Mouse (Mus musculus) MEL (cell line): ENCODE measurements around the gene Mcrip2. TPM values are rescaled to one million over a fixed set of nuclear protein-coding genes. Genes with fewer than 3 reads are reported as not detected.
A peak's percentile ranks its signal among the peaks of the same experiment; 100 is the strongest.

Experiments used
- DNase-seq: peaks from one replicate; pipeline ENCODE4 v3.0.0; 2011; ENCODE audit warnings: low read depth, low spot score
- H3K27ac ChIP-seq: 2 replicates; pipeline ENCODE4 v1.5.1; 2012; ENCODE audit warnings: low read depth, mild to moderate bottlenecking, control low read depth, low read length, moderate library complexity; ENCODE audit not compliant: control insufficient read depth
- H3K27me3 ChIP-seq, 2 experiments: fragments of 150-350 bp in 1 of 2; sonication (generic) in 1 of 2; 2 replicates each; pipeline ENCODE4 v1.6.1; 2012; ENCODE audit warnings: low read length in 2 of 2, mild to moderate bottlenecking in 2 of 2, improper control_type of control experiment in 1 of 2, moderate library complexity in 1 of 2; ENCODE audit not compliant: insufficient read depth in 2 of 2, control insufficient read depth in 1 of 2
- H3K36me3 ChIP-seq, 2 experiments: 2 replicates each; pipeline ENCODE4 v1.6.1; 2012 to 2014; ENCODE audit warnings: low read length in 2 of 2, improper control_type of control experiment in 1 of 2, inconsistent platforms in 1 of 2, mild to moderate bottlenecking in 1 of 2; ENCODE audit not compliant: insufficient read depth in 2 of 2, control insufficient read depth in 1 of 2
- H3K4me1 ChIP-seq, 2 experiments: fragments of 150-350 bp in 1 of 2; sonication (generic) in 1 of 2; 2 replicates each; pipeline ENCODE4 v1.6.1; 2012; ENCODE audit warnings: low read length in 2 of 2, improper control_type of control experiment in 1 of 2, mild to moderate bottlenecking in 1 of 2; ENCODE audit not compliant: insufficient read depth in 2 of 2, control insufficient read depth in 1 of 2
- H3K4me3 ChIP-seq, 2 experiments: fragments of 150-350 bp in 1 of 2; sonication (generic) in 1 of 2; 2 replicates each; pipeline ENCODE4 v1.5.1; 2012; ENCODE audit warnings: low read depth in 2 of 2, low read length in 2 of 2, mild to moderate bottlenecking in 2 of 2, moderate library complexity in 2 of 2, control low read depth in 1 of 2, improper control_type of control experiment in 1 of 2; ENCODE audit not compliant: control insufficient read depth in 1 of 2, insufficient read depth in 1 of 2
- H3K79me2 ChIP-seq: 2 replicates; pipeline ENCODE4 v1.6.1; 2012; ENCODE audit warnings: mild to moderate bottlenecking, low read length, moderate library complexity; ENCODE audit not compliant: control insufficient read depth, poor library complexity, insufficient read depth
- H3K9ac ChIP-seq: 2 replicates; pipeline ENCODE4 v1.6.1; 2012; ENCODE audit warnings: low read depth, mild to moderate bottlenecking, control low read depth, low read length, moderate library complexity; ENCODE audit not compliant: control insufficient read depth, poor library complexity, severe bottlenecking
- H3K9me3 ChIP-seq: fragments of 150-350 bp; sonication (generic); replicated peaks from 2 replicates; pipeline ENCODE4 v1.6.1; 2012; ENCODE audit warnings: mild to moderate bottlenecking, low read length, improper control_type of control experiment, moderate library complexity; ENCODE audit not compliant: insufficient read depth
- CTCF ChIP-seq, 3 experiments: IDR thresholded peaks in 2 of 3; conservative IDR thresholded peaks in 1 of 3; 2 replicates each; pipeline ENCODE4 v1.5.1; 2011 to 2012; ENCODE audit warnings: low read length in 3 of 3, low read depth in 2 of 3, mild to moderate bottlenecking in 2 of 3, improper control_type of control experiment in 1 of 3, inconsistent platforms in 1 of 3, mixed read lengths in 1 of 3, moderate library complexity in 1 of 3; ENCODE audit not compliant: control insufficient read depth in 1 of 3, insufficient read depth in 1 of 3, poor library complexity in 1 of 3, severe bottlenecking in 1 of 3
- KAT2A ChIP-seq: conservative IDR thresholded peaks from 2 replicates; pipeline ENCODE4 v1.6.1; 2012; ENCODE audit warnings: low read depth, low read length, improper control_type of control experiment, inconsistent platforms
- MAX ChIP-seq: IDR thresholded peaks from 2 replicates; pipeline ENCODE4 v1.6.1; 2011; ENCODE audit warnings: low read length, improper control_type of control experiment
- MAZ ChIP-seq: IDR thresholded peaks from 2 replicates; pipeline ENCODE4 v1.6.1; 2012; ENCODE audit warnings: low read depth, mild to moderate bottlenecking, inconsistent platforms, low read length, improper control_type of control experiment
- NELFE ChIP-seq: IDR thresholded peaks from 2 replicates; pipeline ENCODE4 v1.6.1; 2011; ENCODE audit warnings: low read depth, low read length, improper control_type of control experiment
- NRF1 ChIP-seq: IDR thresholded peaks from 2 replicates; pipeline ENCODE4 v1.6.1; 2014; ENCODE audit warnings: low read depth, mild to moderate bottlenecking, inconsistent platforms, low read length, improper control_type of control experiment, moderate library complexity; ENCODE audit not compliant: poor library complexity, insufficient read depth, severe bottlenecking
- POLR2A ChIP-seq, 2 experiments: IDR thresholded peaks; 2 replicates each; pipeline ENCODE4 v1.6.1; 2011 to 2012; ENCODE audit warnings: low read length in 2 of 2, mild to moderate bottlenecking in 2 of 2, control low read depth in 1 of 2, improper control_type of control experiment in 1 of 2, low read depth in 1 of 2, moderate library complexity in 1 of 2; ENCODE audit not compliant: control insufficient read depth in 1 of 2, insufficient read depth in 1 of 2, poor library complexity in 1 of 2
- POLR2AphosphoS5 ChIP-seq: IDR thresholded peaks from 2 replicates; pipeline ENCODE4 v1.6.1; 2012; ENCODE audit warnings: low read depth, borderline replicate concordance, mild to moderate bottlenecking, inconsistent platforms, low read length, moderate library complexity, mixed read lengths
- RAD21 ChIP-seq: IDR thresholded peaks from 2 replicates; pipeline ENCODE4 v1.6.1; 2011; ENCODE audit warnings: mild to moderate bottlenecking, low read depth, low read length, improper control_type of control experiment
- RCOR1 ChIP-seq: IDR thresholded peaks from 2 replicates; pipeline ENCODE4 v1.6.1; 2012; ENCODE audit warnings: low read depth, mild to moderate bottlenecking, inconsistent platforms, low read length, improper control_type of control experiment
- TAL1 ChIP-seq: IDR thresholded peaks from 2 replicates; pipeline ENCODE4 v1.6.1; 2012; ENCODE audit warnings: mild to moderate bottlenecking, inconsistent platforms, low read length, moderate library complexity, mixed read lengths
- TBP ChIP-seq: IDR thresholded peaks from 2 replicates; pipeline ENCODE4 v1.8.0; 2011; ENCODE audit warnings: low read depth, low read length, improper control_type of control experiment
- TCF12 ChIP-seq: IDR thresholded peaks from 2 replicates; pipeline ENCODE4 v1.6.1; 2014; ENCODE audit warnings: low read depth, mild to moderate bottlenecking, inconsistent platforms, low read length, improper control_type of control experiment, moderate library complexity
- ZC3H11A ChIP-seq: IDR thresholded peaks from 2 replicates; pipeline ENCODE4 v1.6.1; 2012; ENCODE audit warnings: low read depth, mild to moderate bottlenecking, inconsistent platforms, low read length, improper control_type of control experiment
- ZMIZ1 ChIP-seq: IDR thresholded peaks from 2 replicates; pipeline ENCODE4 v1.6.1; 2012; ENCODE audit warnings: low read depth, mild to moderate bottlenecking, inconsistent platforms, low read length, improper control_type of control experiment, moderate library complexity
- ZNF384 ChIP-seq: IDR thresholded peaks from 2 replicates; pipeline ENCODE4 v1.6.1; 2012; ENCODE audit warnings: low read depth, mild to moderate bottlenecking, inconsistent platforms, low read length, improper control_type of control experiment
- polyA plus RNA-seq, 2 experiments: library from polyadenylated mRNA; stranded (reverse) in 1 of 2; unstranded in 1 of 2; fragments of >175 nt in 1 of 2; fragments of >200 nt in 1 of 2; gene quantifications; 2 replicates each; pipeline versions ENCODE4 v1.2.1 to v1.2.4; 2012; ENCODE audit warnings: low replicate concordance in 2 of 2, low read depth in 1 of 2; ENCODE audit not compliant: insufficient read length in 2 of 2, insufficient read depth in 1 of 2, missing spikeins in 1 of 2
- total RNA-seq: library from RNA; depleted of rRNA; stranded (reverse); fragments of 300-350 nt; gene quantifications from 2 replicates; pipeline ENCODE4 v1.2.3, GENCODE M21; 2012

Mcrip2 gene
- total and polyA plus RNA-seq, 3 experiments = 88.9 to 281 (median 107) TPM

- no peak overlapping the region for H3K27ac ChIP-seq
- no peak for DNase-seq
- TF ChIP-seq TCF12 (no peak), CTCF (IDR thresholded peaks at IDR 0.05 in 2 of 3, conservative IDR thresholded peaks at IDR 0.05 in 1 of 3; ENCODE audit: control insufficient read depth in 1 of 3, insufficient read depth in 1 of 3, low read depth in 2 of 3, low read length in 3 of 3, poor library complexity in 1 of 3, severe bottlenecking in 1 of 3) (0 out of 6 replicates have a peak, but pooled peaks of 1 of the 3 experiments have one; percentile 2)
- TF ChIP-seq, all 39 proteins: peak for 1
- Histone ChIP-seq H3K36me3 (peaks cover 0 to 3% of the 10 kb centered on the region in 2 experiments; a peak in 2 of 4 replicates), H3K4me3 (peak overlapping the region; percentile 75 to 86), H3K4me1 (peaks cover 3 to 15% of the 10 kb centered on the region in 2 experiments; a peak in 3 of 4 replicates), H3K9me3 (no peaks in the 10 kb centered on the region), H3K79me2 (peaks cover 11% of the 10 kb centered on the region), H3K27me3 (no peaks in the 10 kb centered on the region), H3K9ac (peak overlapping the region; percentile 89)
These were observed 25.4 kb downstream of the Mcrip2 start for GRCm38 (mm10) chr17:25843122-25843521.

GRCm38 (mm10) chr17:25842509-25842908 is 26.1 kb downstream of the Mcrip2 start:
- no peak for TF ChIP-seq NELFE
- TF ChIP-seq TBP = peak; percentile 98
- no peak for TF ChIP-seq RAD21
- TF ChIP-seq RCOR1 = no peak
- no peak for TF ChIP-seq MAZ
- TF ChIP-seq MAX = no peak
- TF ChIP-seq ZC3H11A = no peak
- no peak for TF ChIP-seq ZMIZ1
- no peak for TF ChIP-seq ZNF384
- TF ChIP-seq TAL1 = 0 out of 2 replicates have a peak, but pooled peaks have one; percentile 21
- Histone ChIP-seq H3K9ac (no peak overlapping the region), H3K27ac (no peak overlapping the region), H3K9me3 (no peaks in the 10 kb centered on the region), H3K4me1 (peaks cover 3 to 15% of the 10 kb centered on the region in 2 experiments; a peak in 3 of 4 replicates), H3K4me3 (no peak overlapping the region), H3K79me2 (peaks cover 11% of the 10 kb centered on the region), H3K27me3 (no peaks in the 10 kb centered on the region), H3K36me3 (peaks cover 0 to 3% of the 10 kb centered on the region in 2 experiments; a peak in 2 of 4 replicates)
- DNase-seq = peak; percentile 40

- Histone ChIP-seq H3K9ac (no peak within 1 kb of the TSS), H3K27ac (no peak within 1 kb of the TSS), H3K36me3 (peaks cover 0 to 3% of the 10 kb centered on the region in 2 experiments; a peak in 2 of 4 replicates), H3K79me2 (peaks cover 11% of the 10 kb centered on the region), H3K9me3 (no peaks in the 10 kb centered on the region), H3K4me3 (no peak within 1 kb of the TSS), H3K27me3 (no peaks in the 10 kb centered on the region), H3K4me1 (peaks cover 3 to 15% of the 10 kb centered on the region in 2 experiments; a peak in 3 of 4 replicates)
- DNase-seq = no peak
- TF ChIP-seq NRF1 (no peak), POLR2A (IDR thresholded peaks at IDR 0.05; ENCODE audit: control insufficient read depth in 1 of 2, insufficient read depth in 1 of 2, low read depth in 1 of 2, low read length in 2 of 2, poor library complexity in 1 of 2) (no peak), KAT2A (no peak), POLR2AphosphoS5 (0 out of 2 replicates have a peak, but pooled peaks have one; percentile 54)
These were observed 27.3 kb downstream of the Mcrip2 start, which contains the start of gene Gm20683 for GRCm38 (mm10) chr17:25841117-25841880. Gene Gm20683, minus strand, starts transcription at chr17:25841763.
